Mouse (Mus musculus) olfactory bulb, adult 2 months (tissue): ENCODE results near the gene Slc7a6.

Source experiments
- CTCF ChIP-seq: fragments of 200-500 bp; IDR thresholded peaks from 2 replicates; pipeline ENCODE4 v1.5.1; 2012; ENCODE audit warnings: low read depth, mild to moderate bottlenecking, low read length, moderate library complexity; ENCODE audit not compliant: insufficient read depth
- POLR2A ChIP-seq: fragments of 200-500 bp; IDR thresholded peaks from 2 replicates; pipeline ENCODE4 v1.6.1; 2012; ENCODE audit warnings: mild to moderate bottlenecking, low read depth, low read length, moderate library complexity; ENCODE audit not compliant: insufficient read depth

- TF ChIP-seq POLR2A (no peak), CTCF (no peak)
Observed at GRCm38 (mm10) chr8:106145331-106145730, 23.3 kb upstream of the Slc7a6 start.
